Mouse (Mus musculus): ENCODE measurements around the gene Slc4a3. TPM values are rescaled to one million over a fixed set of nuclear protein-coding genes. Genes with fewer than 3 reads are reported as not detected.

Gene Slc4a3
- polyA plus RNA-seq, 1 experiment from 2014 or later, result 11.8 TPM

- H3K36me3 ChIP-seq (ENCODE audit: control insufficient read depth, insufficient read depth, low read length), result peaks cover 20% of the 10 kb centered on the region
- ATAC-seq (replicated peaks; ENCODE audit: low FRiP score, low TSS enrichment, low read depth) (no peak), DNase-seq (ENCODE audit: low spot score) (no peak)
- no peak overlapping the region for H3K4me2 ChIP-seq (ENCODE audit: low read length)
- no peak overlapping the region for H3K4me3 ChIP-seq (ENCODE audit: low read depth, low read length)
- peaks cover 3% of the 10 kb centered on the region; the same call in 1 of the 2 replicates for H3K4me1 ChIP-seq (replicated peaks; ENCODE audit: control insufficient read depth, insufficient read depth, low read length)
- WGBS, result 79% methylated on average over 12 of the region's 12 CpGs
- no peak overlapping the region for H3K27ac ChIP-seq (ENCODE audit: low read depth)
- H3K9ac ChIP-seq (ENCODE audit: low read length), result no peak overlapping the region
- H3K27me3 ChIP-seq (replicated peaks; ENCODE audit: control insufficient read depth, insufficient read depth, low read length), result 0 out of 2 replicates have a peak, but pooled peaks cover 3% of the 10 kb centered on the region
- peaks cover 3% of the 10 kb centered on the region; the same call in 1 of the 2 replicates for H3K9me3 ChIP-seq (ENCODE audit: control insufficient read depth, low read length)
Measured at GRCm38 (mm10) chr1:75560206-75560913, 14.3 kb downstream of the Slc4a3 start.

- Histone ChIP-seq H3K4me2 (ENCODE audit: low read length) (no peak overlapping the region), H3K36me3 (ENCODE audit: control insufficient read depth, insufficient read depth, low read length) (peaks cover 13% of the 10 kb centered on the region), H3K27ac (ENCODE audit: low read depth) (no peak overlapping the region), H3K27me3 (replicated peaks; ENCODE audit: control insufficient read depth, insufficient read depth, low read length) (0 out of 2 replicates have a peak, but pooled peaks cover 3% of the 10 kb centered on the region), H3K9ac (ENCODE audit: low read length) (no peak overlapping the region), H3K4me3 (ENCODE audit: low read depth, low read length) (no peak overlapping the region), H3K9me3 (ENCODE audit: control insufficient read depth, low read length) (peaks cover 3% of the 10 kb centered on the region; the same call in 1 of the 2 replicates), H3K4me1 (replicated peaks; ENCODE audit: control insufficient read depth, insufficient read depth, low read length) (peaks cover 3% of the 10 kb centered on the region; the same call in 1 of the 2 replicates)
- ATAC-seq (replicated peaks; ENCODE audit: low FRiP score, low TSS enrichment, low read depth) (no peak), DNase-seq (ENCODE audit: low spot score) (no peak)
- WGBS, result 48% methylated on average over 4 of the region's 4 CpGs
Measured at GRCm38 (mm10) chr1:75561221-75561897, 15.3 kb downstream of the Slc4a3 start.

- H3K9me3 ChIP-seq (ENCODE audit: control insufficient read depth, low read length), result peaks cover 3% of the 10 kb centered on the region; the same call in 1 of the 2 replicates
- 65% methylated on average over 1 of the region's 1 CpGs for WGBS
- DNase-seq (ENCODE audit: low spot score) (no peak), ATAC-seq (replicated peaks; ENCODE audit: low FRiP score, low TSS enrichment, low read depth) (no peak)
- H3K27ac ChIP-seq (ENCODE audit: low read depth), result no peak overlapping the region
- no peak overlapping the region for H3K9ac ChIP-seq (ENCODE audit: low read length)
- no peak overlapping the region for H3K4me2 ChIP-seq (ENCODE audit: low read length)
- H3K36me3 ChIP-seq (ENCODE audit: control insufficient read depth, insufficient read depth, low read length), result peaks cover 9% of the 10 kb centered on the region
- H3K4me1 ChIP-seq (replicated peaks; ENCODE audit: control insufficient read depth, insufficient read depth, low read length), result peaks cover 3% of the 10 kb centered on the region; the same call in 1 of the 2 replicates
- H3K27me3 ChIP-seq (replicated peaks; ENCODE audit: control insufficient read depth, insufficient read depth, low read length), result 0 out of 2 replicates have a peak, but pooled peaks cover 3% of the 10 kb centered on the region
- H3K4me3 ChIP-seq (ENCODE audit: low read depth, low read length), result no peak overlapping the region
Measured at GRCm38 (mm10) chr1:75561898-75562238, 15.8 kb downstream of the Slc4a3 start.

GRCm38 (mm10) chr1:75564102-75564501 lies 18.0 kb downstream of the Slc4a3 start:
- WGBS, result 93% methylated on average over 2 of the region's 2 CpGs
- peaks cover 3% of the 10 kb centered on the region; the same call in 1 of the 2 replicates for H3K9me3 ChIP-seq (ENCODE audit: control insufficient read depth, low read length)
- DNase-seq (ENCODE audit: low spot score) (no peak), ATAC-seq (replicated peaks; ENCODE audit: low FRiP score, low TSS enrichment, low read depth) (no peak)
- H3K9ac ChIP-seq (ENCODE audit: low read length), result no peak overlapping the region
- H3K27ac ChIP-seq (ENCODE audit: low read depth), result no peak overlapping the region
- H3K4me3 ChIP-seq (ENCODE audit: low read depth, low read length), result no peak overlapping the region
- no peaks in the 10 kb centered on the region for H3K36me3 ChIP-seq (ENCODE audit: control insufficient read depth, insufficient read depth, low read length)
- peaks cover 2% of the 10 kb centered on the region; the same call in 1 of the 2 replicates for H3K4me1 ChIP-seq (replicated peaks; ENCODE audit: control insufficient read depth, insufficient read depth, low read length)
- no peak overlapping the region for H3K4me2 ChIP-seq (ENCODE audit: low read length)
- H3K27me3 ChIP-seq (replicated peaks; ENCODE audit: control insufficient read depth, insufficient read depth, low read length), result 0 out of 2 replicates have a peak, but pooled peaks cover 3% of the 10 kb centered on the region

- Histone ChIP-seq H3K4me1 (replicated peaks; ENCODE audit: control insufficient read depth, insufficient read depth, low read length) (no peaks in the 10 kb centered on the region; the same call in 1 of the 2 replicates), H3K4me3 (ENCODE audit: low read depth, low read length) (no peak overlapping the region), H3K9ac (ENCODE audit: low read length) (no peak overlapping the region), H3K4me2 (ENCODE audit: low read length) (no peak overlapping the region), H3K27ac (ENCODE audit: low read depth) (no peak overlapping the region), H3K27me3 (replicated peaks; ENCODE audit: control insufficient read depth, insufficient read depth, low read length) (0 out of 2 replicates have a peak, but pooled peaks cover 3% of the 10 kb centered on the region), H3K36me3 (ENCODE audit: control insufficient read depth, insufficient read depth, low read length) (no peaks in the 10 kb centered on the region), H3K9me3 (ENCODE audit: control insufficient read depth, low read length) (peaks cover 3% of the 10 kb centered on the region; the same call in 1 of the 2 replicates)
- DNase-seq (ENCODE audit: low spot score) (no peak), ATAC-seq (replicated peaks; ENCODE audit: low FRiP score, low TSS enrichment, low read depth) (no peak)
- WGBS, result 52% methylated on average over 5 of the region's 5 CpGs
Measured at GRCm38 (mm10) chr1:75564916-75565315, 18.9 kb downstream of the Slc4a3 start.

GRCm38 (mm10) chr1:75565616-75566015 lies 19.6 kb downstream of the Slc4a3 start:
- 67% methylated on average over 9 of the region's 9 CpGs for WGBS

GRCm38 (mm10) chr1:75570403-75570802 lies 24.3 kb downstream of the Slc4a3 start:
- Histone ChIP-seq H3K36me3 (ENCODE audit: control insufficient read depth, insufficient read depth, low read length) (no peaks in the 10 kb centered on the region), H3K27me3 (replicated peaks; ENCODE audit: control insufficient read depth, insufficient read depth, low read length) (no peaks in the 10 kb centered on the region), H3K9me3 (ENCODE audit: control insufficient read depth, low read length) (no peaks in the 10 kb centered on the region), H3K9ac (ENCODE audit: low read length) (no peak overlapping the region), H3K4me2 (ENCODE audit: low read length) (no peak overlapping the region), H3K4me3 (ENCODE audit: low read depth, low read length) (no peak overlapping the region), H3K27ac (ENCODE audit: low read depth) (no peak overlapping the region), H3K4me1 (replicated peaks; ENCODE audit: control insufficient read depth, insufficient read depth, low read length) (no peaks in the 10 kb centered on the region)
- 73% methylated on average over 6 of the region's 6 CpGs for WGBS
- DNase-seq (ENCODE audit: low spot score) (no peak), ATAC-seq (replicated peaks; ENCODE audit: low FRiP score, low TSS enrichment, low read depth) (no peak)

More at GRCm38 (mm10) chr1:75565616-75566015, 19.6 kb downstream of the Slc4a3 start:
- H3K9ac ChIP-seq (ENCODE audit: low read length), result no peak overlapping the region
- DNase-seq (ENCODE audit: low spot score) (no peak), ATAC-seq (replicated peaks; ENCODE audit: low FRiP score, low TSS enrichment, low read depth) (no peak)
- H3K4me1 ChIP-seq (replicated peaks; ENCODE audit: control insufficient read depth, insufficient read depth, low read length), result no peaks in the 10 kb centered on the region
- no peak overlapping the region for H3K4me3 ChIP-seq (ENCODE audit: low read depth, low read length)
- 0 out of 2 replicates have a peak, but pooled peaks cover 3% of the 10 kb centered on the region for H3K27me3 ChIP-seq (replicated peaks; ENCODE audit: control insufficient read depth, insufficient read depth, low read length)
- H3K9me3 ChIP-seq (ENCODE audit: control insufficient read depth, low read length), result peaks cover 3% of the 10 kb centered on the region; the same call in 1 of the 2 replicates
- H3K4me2 ChIP-seq (ENCODE audit: low read length), result no peak overlapping the region
- H3K27ac ChIP-seq (ENCODE audit: low read depth), result no peak overlapping the region
- H3K36me3 ChIP-seq (ENCODE audit: control insufficient read depth, insufficient read depth, low read length), result no peaks in the 10 kb centered on the region

GRCm38 (mm10) chr1:75572776-75573175 lies 26.7 kb downstream of the Slc4a3 start:
- WGBS, result 78% methylated on average over 6 of the region's 6 CpGs
- Histone ChIP-seq H3K4me2 (ENCODE audit: low read length) (no peak overlapping the region), H3K36me3 (ENCODE audit: control insufficient read depth, insufficient read depth, low read length) (no peaks in the 10 kb centered on the region), H3K9me3 (ENCODE audit: control insufficient read depth, low read length) (no peaks in the 10 kb centered on the region), H3K4me1 (replicated peaks; ENCODE audit: control insufficient read depth, insufficient read depth, low read length) (no peaks in the 10 kb centered on the region), H3K9ac (ENCODE audit: low read length) (no peak overlapping the region), H3K4me3 (ENCODE audit: low read depth, low read length) (no peak overlapping the region), H3K27me3 (replicated peaks; ENCODE audit: control insufficient read depth, insufficient read depth, low read length) (no peaks in the 10 kb centered on the region), H3K27ac (ENCODE audit: low read depth) (no peak overlapping the region)
- ATAC-seq (replicated peaks; ENCODE audit: low FRiP score, low TSS enrichment, low read depth) (no peak), DNase-seq (ENCODE audit: low spot score) (no peak)
